Mouse (Mus musculus) thymus, adult 2 months (tissue): ENCODE data around the gene Atxn1.

ENCODE experiments used
- CTCF ChIP-seq: fragments of 200-500 bp; IDR thresholded peaks from 2 replicates; pipeline ENCODE4 v1.5.1; 2012; ENCODE audit warnings: mild to moderate bottlenecking, control low read depth, low read length, moderate library complexity, borderline replicate concordance; ENCODE audit not compliant: control insufficient read depth, poor library complexity, insufficient read depth; ENCODE audit errors: extremely low read depth
- POLR2A ChIP-seq: fragments of 200-500 bp; IDR thresholded peaks from 2 replicates; pipeline ENCODE4 v1.6.1; 2012; ENCODE audit warnings: mild to moderate bottlenecking, low read length, control low read depth, moderate library complexity; ENCODE audit not compliant: control insufficient read depth, poor library complexity, insufficient read depth; ENCODE audit errors: extremely low read depth

DNA sequence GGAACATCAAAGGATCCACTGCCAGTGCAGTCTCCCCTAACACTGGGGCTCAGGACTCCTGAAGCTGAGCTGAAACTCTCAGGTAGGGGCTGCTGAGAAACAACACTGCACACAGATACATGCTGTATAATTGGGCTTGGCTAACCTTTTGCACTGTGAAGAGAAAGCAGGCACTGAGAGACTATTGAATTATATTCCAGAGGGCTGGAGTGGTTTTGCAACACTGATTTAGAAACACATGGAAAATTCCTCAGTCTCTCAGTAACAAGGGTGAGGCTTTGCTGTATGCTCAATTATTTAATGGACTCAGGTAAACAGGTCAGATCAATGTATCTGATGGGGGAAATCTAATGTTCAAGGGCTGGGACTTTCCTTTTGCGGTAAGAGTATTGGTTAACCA lies 307.6 kb downstream of the Atxn1 start:
- TF ChIP-seq POLR2A = no peak
- no peak for TF ChIP-seq CTCF
